Mouse (Mus musculus): ENCODE measurements around the gene Myl12a. TPM values are rescaled to one million over a fixed set of nuclear protein-coding genes. Genes with fewer than 3 reads are reported as not detected.
A peak's percentile ranks its signal among the peaks of the same experiment; 100 is the strongest.

The Myl12a gene
- polyA plus RNA-seq, 1 experiment from 2014 or later: 171 TPM

GRCm38 (mm10) chr17:71004186-71004960 lies 1.7 kb upstream of the Myl12a start:
- H3K9ac ChIP-seq (ENCODE audit: low read depth, low read length): no peak overlapping the region
- peak overlapping the region; percentile 74; the same call in 1 of the 2 replicates for H3K4me2 ChIP-seq (ENCODE audit: low read depth, low read length)
- no peaks in the 10 kb centered on the region for H3K27me3 ChIP-seq (ENCODE audit: control insufficient read depth, insufficient read depth, low read depth, low read length)
- H3K9me3 ChIP-seq (replicated peaks; ENCODE audit: control insufficient read depth, low read length): no peaks in the 10 kb centered on the region
- no peak overlapping the region for H3K4me3 ChIP-seq (ENCODE audit: low read depth, low read length)
- ATAC-seq (ENCODE audit: low read depth): no peak
- peaks cover 24% of the 10 kb centered on the region for H3K4me1 ChIP-seq (ENCODE audit: control insufficient read depth, low read depth, low read length)
- WGBS (ENCODE audit: insufficient replicate concordance): 69% methylated on average over 10 of the region's 10 CpGs
- H3K27ac ChIP-seq (ENCODE audit: low read length): peak overlapping the region; percentile 95; the same call in 1 of the 2 replicates
- H3K36me3 ChIP-seq (ENCODE audit: control insufficient read depth, insufficient read depth): no peaks in the 10 kb centered on the region

GRCm38 (mm10) chr17:71003721-71004120 lies 1.0 kb upstream of the Myl12a start:
- peak overlapping the region; percentile 95; the same call in 1 of the 2 replicates for H3K27ac ChIP-seq (ENCODE audit: low read length)
- no peak overlapping the region for H3K4me3 ChIP-seq (ENCODE audit: low read depth, low read length)
- ATAC-seq (ENCODE audit: low read depth): no peak

GRCm38 (mm10) chr17:71003112-71003511 lies 434 bp upstream of the Myl12a start:
- peak overlapping the region; percentile 95 for H3K27ac ChIP-seq (ENCODE audit: low read length)
- H3K4me3 ChIP-seq (ENCODE audit: low read depth, low read length): peak overlapping the region; percentile 90
- no peak for ATAC-seq (ENCODE audit: low read depth)
- 60% methylated on average over 4 of the region's 4 CpGs for WGBS (ENCODE audit: insufficient replicate concordance)
- no peaks in the 10 kb centered on the region for H3K9me3 ChIP-seq (replicated peaks; ENCODE audit: control insufficient read depth, low read length)
- H3K4me1 ChIP-seq (ENCODE audit: control insufficient read depth, low read depth, low read length): peaks cover 30% of the 10 kb centered on the region
- H3K9ac ChIP-seq (ENCODE audit: low read depth, low read length): peak overlapping the region; percentile 97
- no peaks in the 10 kb centered on the region for H3K36me3 ChIP-seq (ENCODE audit: control insufficient read depth, insufficient read depth)
- peak overlapping the region; percentile 74 for H3K4me2 ChIP-seq (ENCODE audit: low read depth, low read length)
- H3K27me3 ChIP-seq (ENCODE audit: control insufficient read depth, insufficient read depth, low read depth, low read length): no peaks in the 10 kb centered on the region

More at GRCm38 (mm10) chr17:71003721-71004120, 1.0 kb upstream of the Myl12a start:
- 0 out of 2 replicates have a peak overlapping the region, but pooled peaks have one; percentile 4 for H3K9ac ChIP-seq (ENCODE audit: low read depth, low read length)
- peaks cover 27% of the 10 kb centered on the region for H3K4me1 ChIP-seq (ENCODE audit: control insufficient read depth, low read depth, low read length)
- H3K4me2 ChIP-seq (ENCODE audit: low read depth, low read length): peak overlapping the region; percentile 74; the same call in 1 of the 2 replicates
- H3K9me3 ChIP-seq (replicated peaks; ENCODE audit: control insufficient read depth, low read length): no peaks in the 10 kb centered on the region
- H3K27me3 ChIP-seq (ENCODE audit: control insufficient read depth, insufficient read depth, low read depth, low read length): no peaks in the 10 kb centered on the region
- 21% methylated on average over 2 of the region's 2 CpGs for WGBS (ENCODE audit: insufficient replicate concordance)
- H3K36me3 ChIP-seq (ENCODE audit: control insufficient read depth, insufficient read depth): no peaks in the 10 kb centered on the region

GRCm38 (mm10) chr17:71002081-71002743 lies 466 bp downstream of the Myl12a start, which contains the start of gene Myom1:
TSS of gene Myom1 (plus strand) at chr17:71002633.
- peak; percentile 90 for ATAC-seq (ENCODE audit: low read depth)
- Histone ChIP-seq H3K36me3 (ENCODE audit: control insufficient read depth, insufficient read depth) (no peaks in the 10 kb centered on the region), H3K9ac (ENCODE audit: low read depth, low read length) (peak within 1 kb of the TSS; percentile 97), H3K4me1 (ENCODE audit: control insufficient read depth, low read depth, low read length) (peaks cover 30% of the 10 kb centered on the region), H3K9me3 (replicated peaks; ENCODE audit: control insufficient read depth, low read length) (no peaks in the 10 kb centered on the region), H3K27me3 (ENCODE audit: control insufficient read depth, insufficient read depth, low read depth, low read length) (no peaks in the 10 kb centered on the region), H3K27ac (ENCODE audit: low read length) (peak within 1 kb of the TSS; percentile 95), H3K4me2 (ENCODE audit: low read depth, low read length) (peak within 1 kb of the TSS; percentile 74), H3K4me3 (ENCODE audit: low read depth, low read length) (peak within 1 kb of the TSS; percentile 90)
- WGBS (ENCODE audit: insufficient replicate concordance): under 1% methylated on average over 64 of the region's 65 CpGs

GRCm38 (mm10) chr17:71001699-71002080 lies 988 bp downstream of the Myl12a start:
- peak overlapping the region; percentile 74 for H3K4me2 ChIP-seq (ENCODE audit: low read depth, low read length)
- no peaks in the 10 kb centered on the region for H3K36me3 ChIP-seq (ENCODE audit: control insufficient read depth, insufficient read depth)
- peak; percentile 39 for ATAC-seq (ENCODE audit: low read depth)
- H3K9me3 ChIP-seq (replicated peaks; ENCODE audit: control insufficient read depth, low read length): no peaks in the 10 kb centered on the region
- peaks cover 30% of the 10 kb centered on the region for H3K4me1 ChIP-seq (ENCODE audit: control insufficient read depth, low read depth, low read length)
- peak overlapping the region; percentile 97 for H3K9ac ChIP-seq (ENCODE audit: low read depth, low read length)
- H3K27ac ChIP-seq (ENCODE audit: low read length): peak overlapping the region; percentile 95
- H3K4me3 ChIP-seq (ENCODE audit: low read depth, low read length): peak overlapping the region; percentile 90
- WGBS (ENCODE audit: insufficient replicate concordance): under 1% methylated on average over 42 of the region's 43 CpGs
- no peaks in the 10 kb centered on the region for H3K27me3 ChIP-seq (ENCODE audit: control insufficient read depth, insufficient read depth, low read depth, low read length)

- no peaks in the 10 kb centered on the region for H3K27me3 ChIP-seq (ENCODE audit: control insufficient read depth, insufficient read depth, low read depth, low read length)
- no peaks in the 10 kb centered on the region for H3K9me3 ChIP-seq (replicated peaks; ENCODE audit: control insufficient read depth, low read length)
- no peak for ATAC-seq (ENCODE audit: low read depth)
- H3K4me1 ChIP-seq (ENCODE audit: control insufficient read depth, low read depth, low read length): peaks cover 30% of the 10 kb centered on the region
- peaks cover 4% of the 10 kb centered on the region; the same call in 1 of the 2 replicates for H3K36me3 ChIP-seq (ENCODE audit: control insufficient read depth, insufficient read depth)
- peak overlapping the region; percentile 90 for H3K4me3 ChIP-seq (ENCODE audit: low read depth, low read length)
- WGBS (ENCODE audit: insufficient replicate concordance): 4% methylated on average over 6 of the region's 6 CpGs
- peak overlapping the region; percentile 97 for H3K9ac ChIP-seq (ENCODE audit: low read depth, low read length)
- peak overlapping the region; percentile 95 for H3K27ac ChIP-seq (ENCODE audit: low read length)
- H3K4me2 ChIP-seq (ENCODE audit: low read depth, low read length): peak overlapping the region; percentile 74
These were observed 1.6 kb downstream of the Myl12a start for GRCm38 (mm10) chr17:71001067-71001466.

- H3K9ac ChIP-seq (ENCODE audit: low read depth, low read length): no peak overlapping the region
- H3K27me3 ChIP-seq (ENCODE audit: control insufficient read depth, insufficient read depth, low read depth, low read length): no peaks in the 10 kb centered on the region
- 60% methylated on average over 2 of the region's 2 CpGs for WGBS (ENCODE audit: insufficient replicate concordance)
- no peak overlapping the region for H3K27ac ChIP-seq (ENCODE audit: low read length)
- peaks cover 10% of the 10 kb centered on the region for H3K36me3 ChIP-seq (ENCODE audit: control insufficient read depth, insufficient read depth)
- peak overlapping the region; percentile 31 for H3K4me3 ChIP-seq (ENCODE audit: low read depth, low read length)
- H3K9me3 ChIP-seq (replicated peaks; ENCODE audit: control insufficient read depth, low read length): no peaks in the 10 kb centered on the region
- no peak for ATAC-seq (ENCODE audit: low read depth)
- H3K4me2 ChIP-seq (ENCODE audit: low read depth, low read length): peak overlapping the region; percentile 57
- H3K4me1 ChIP-seq (ENCODE audit: control insufficient read depth, low read depth, low read length): peaks cover 30% of the 10 kb centered on the region
These were observed 2.4 kb downstream of the Myl12a start for GRCm38 (mm10) chr17:71000255-71000654.

- WGBS (ENCODE audit: insufficient replicate concordance): 75% methylated on average over 5 of the region's 5 CpGs
- Histone ChIP-seq H3K9ac (ENCODE audit: low read depth, low read length) (no peak overlapping the region), H3K4me2 (ENCODE audit: low read depth, low read length) (no peak overlapping the region), H3K36me3 (ENCODE audit: control insufficient read depth, insufficient read depth) (peaks cover 17% of the 10 kb centered on the region), H3K4me3 (ENCODE audit: low read depth, low read length) (no peak overlapping the region), H3K27ac (ENCODE audit: low read length) (no peak overlapping the region), H3K9me3 (replicated peaks; ENCODE audit: control insufficient read depth, low read length) (no peaks in the 10 kb centered on the region), H3K27me3 (ENCODE audit: control insufficient read depth, insufficient read depth, low read depth, low read length) (no peaks in the 10 kb centered on the region), H3K4me1 (ENCODE audit: control insufficient read depth, low read depth, low read length) (peaks cover 28% of the 10 kb centered on the region)
- no peak for ATAC-seq (ENCODE audit: low read depth)
These were observed 3.5 kb downstream of the Myl12a start for GRCm38 (mm10) chr17:70999187-70999586.
